Mouse (Mus musculus) liver, postnatal 0 days (tissue): ENCODE data around the gene Dstn. TPM values are rescaled to one million over a fixed set of nuclear protein-coding genes. Genes with fewer than 3 reads are reported as not detected.

ENCODE experiments used
- ATAC-seq: fragments of 200-750 bp; cut with Nextera tagmentation; 2 replicates; pipeline ENCODE4 v1.8.0; 2017; ENCODE audit warnings: mild to moderate bottlenecking, moderate library complexity
- DNase-seq: peaks from one replicate; pipeline ENCODE4 v3.0.0-alpha.2; 2016
- H3K27ac ChIP-seq: fragments of 300-500 bp; sonication (generic); 2 replicates; pipeline ENCODE4 v1.5.1; 2014; ENCODE audit warnings: antibody characterized with exemption, moderate library complexity, mild to moderate bottlenecking, low read depth
- H3K27me3 ChIP-seq: fragments of 300-500 bp; sonication (generic); 2 replicates; pipeline ENCODE4 v1.6.1; 2014; ENCODE audit warnings: low read length, control low read depth, mixed read lengths; ENCODE audit not compliant: insufficient read depth
- H3K36me3 ChIP-seq: fragments of 300-500 bp; sonication (generic); replicated peaks from 2 replicates; pipeline ENCODE4 v1.6.1; 2014; ENCODE audit warnings: mild to moderate bottlenecking, control low read depth, low read length, moderate library complexity, mixed read lengths; ENCODE audit not compliant: insufficient read depth
- H3K4me1 ChIP-seq: fragments of 300-500 bp; sonication (generic); 2 replicates; pipeline ENCODE4 v1.6.1; 2014; ENCODE audit warnings: antibody characterized with exemption, mild to moderate bottlenecking, control low read depth; ENCODE audit not compliant: insufficient read depth
- H3K4me2 ChIP-seq: fragments of 300-500 bp; sonication (generic); 2 replicates; pipeline ENCODE4 v1.6.1; 2014; ENCODE audit warnings: low read depth, mild to moderate bottlenecking, low read length, moderate library complexity, mixed read lengths
- H3K4me3 ChIP-seq: fragments of 300-500 bp; sonication (generic); 2 replicates; pipeline ENCODE4 v1.5.1; 2014; ENCODE audit warnings: low read depth, low read length
- H3K9ac ChIP-seq: fragments of 300-500 bp; sonication (generic); replicated peaks from 2 replicates; pipeline ENCODE4 v1.6.1; 2014; ENCODE audit warnings: mild to moderate bottlenecking, moderate library complexity
- H3K9me3 ChIP-seq: fragments of 300-500 bp; sonication (generic); 2 replicates; pipeline ENCODE4 v1.6.1; 2016; ENCODE audit warnings: mild to moderate bottlenecking, control low read depth, low read length, mixed read lengths
- CTCF ChIP-seq: sonication (generic); IDR thresholded peaks from 2 replicates; pipeline ENCODE4 v1.5.1; 2016; ENCODE audit warnings: antibody characterized with exemption, low read depth
- EP300 ChIP-seq: IDR thresholded peaks from 2 replicates; pipeline ENCODE4 v1.6.1; 2016; ENCODE audit warnings: antibody characterized with exemption, low read depth, mild to moderate bottlenecking
- WGBS: fragments of 180-500 bp; shearing (Covaris S2); extraction: QIAGEN DNeasy Blood & Tissue Kit; methylation state at CpG from one replicate; pipeline ENCODE4 v1.1.7; 2014; ENCODE audit not compliant: insufficient replicate concordance; 5-methylcytosine and 5-hydroxymethylcytosine counted together
- polyA plus RNA-seq: library from polyadenylated mRNA; unstranded; fragments of >200 nt; fragmentation: Nextera tagmentation; extraction: Ambion mirVana; gene quantifications from 2 replicates; pipeline ENCODE4 v1.2.1, GENCODE M21; 2015

Dstn gene
- polyA plus RNA-seq, 1 experiment from 2014 or later = 155 TPM

- Histone ChIP-seq H3K9ac (no peak overlapping the region), H3K27me3 (no peaks in the 10 kb centered on the region), H3K27ac (no peak overlapping the region), H3K4me3 (no peak overlapping the region), H3K4me2 (no peak overlapping the region), H3K36me3 (no peaks in the 10 kb centered on the region), H3K9me3 (no peaks in the 10 kb centered on the region), H3K4me1 (peaks cover 15% of the 10 kb centered on the region)
- 92% methylated on average over 6 of the region's 6 CpGs for WGBS
- DNase-seq (no peak), ATAC-seq (no peak)
- TF ChIP-seq EP300 (no peak), CTCF (peak; percentile 29)
Observed at GRCm38 (mm10) chr2:143925826-143926225, 10.7 kb downstream of the Dstn start.

- no peak overlapping the region for H3K27ac ChIP-seq
- H3K27me3 ChIP-seq = no peaks in the 10 kb centered on the region
- no peak overlapping the region for H3K4me3 ChIP-seq
- H3K36me3 ChIP-seq = no peaks in the 10 kb centered on the region
- 53% methylated on average over 3 of the region's 3 CpGs for WGBS
- TF ChIP-seq EP300 (no peak), CTCF (no peak)
- ATAC-seq = no peak
- H3K9ac ChIP-seq = no peak overlapping the region
- H3K4me1 ChIP-seq = peaks cover 14% of the 10 kb centered on the region
- H3K4me2 ChIP-seq = no peak overlapping the region
- no peaks in the 10 kb centered on the region for H3K9me3 ChIP-seq
- no peak for DNase-seq
Observed at GRCm38 (mm10) chr2:143929607-143930311, 14.6 kb downstream of the Dstn start.

GRCm38 (mm10) chr2:143932340-143932873 lies 17.3 kb downstream of the Dstn start:
- Histone ChIP-seq H3K4me3 (no peak overlapping the region), H3K27ac (no peak overlapping the region), H3K36me3 (no peaks in the 10 kb centered on the region), H3K4me1 (peaks cover 11% of the 10 kb centered on the region), H3K4me2 (no peak overlapping the region), H3K9ac (no peak overlapping the region), H3K27me3 (no peaks in the 10 kb centered on the region), H3K9me3 (no peaks in the 10 kb centered on the region)
- DNase-seq (no peak), ATAC-seq (no peak)
- no peak for TF ChIP-seq EP300
- no peak for TF ChIP-seq CTCF
- WGBS = 85% methylated on average over 12 of the region's 12 CpGs

- Histone ChIP-seq H3K27ac (peak overlapping the region; percentile 67; the same call in 1 of the 2 replicates), H3K4me3 (no peak overlapping the region), H3K36me3 (no peaks in the 10 kb centered on the region), H3K4me2 (peak overlapping the region; percentile 40; the same call in 1 of the 2 replicates), H3K27me3 (no peaks in the 10 kb centered on the region), H3K9me3 (no peaks in the 10 kb centered on the region), H3K9ac (no peak overlapping the region), H3K4me1 (peaks cover 11% of the 10 kb centered on the region)
- ATAC-seq = no peak
- WGBS = 81% methylated on average over 5 of the region's 5 CpGs
- no peak for TF ChIP-seq CTCF
- TF ChIP-seq EP300 = no peak
- no peak for DNase-seq
Observed at GRCm38 (mm10) chr2:143933516-143933915, 18.4 kb downstream of the Dstn start.

- Histone ChIP-seq H3K9me3 (no peaks in the 10 kb centered on the region), H3K4me3 (0 out of 2 replicates have a peak overlapping the region, but pooled peaks have one; percentile 2), H3K27me3 (no peaks in the 10 kb centered on the region), H3K4me1 (peaks cover 11% of the 10 kb centered on the region), H3K36me3 (no peaks in the 10 kb centered on the region), H3K9ac (no peak overlapping the region), H3K4me2 (peak overlapping the region; percentile 40; the same call in 1 of the 2 replicates), H3K27ac (peak overlapping the region; percentile 67)
- TF ChIP-seq EP300 (no peak), CTCF (no peak)
- DNase-seq (no peak), ATAC-seq (peak; percentile 37; the same call in 1 of the 2 replicates)
- WGBS = 75% methylated on average over 8 of the region's 8 CpGs
Observed at GRCm38 (mm10) chr2:143934439-143934838, 19.3 kb downstream of the Dstn start.

- Histone ChIP-seq H3K27me3 (no peaks in the 10 kb centered on the region), H3K4me2 (no peak overlapping the region), H3K9me3 (no peaks in the 10 kb centered on the region), H3K9ac (no peak overlapping the region), H3K36me3 (peaks cover 18% of the 10 kb centered on the region), H3K4me3 (no peak overlapping the region), H3K27ac (no peak overlapping the region), H3K4me1 (peaks cover 6% of the 10 kb centered on the region; the same call in 1 of the 2 replicates)
- no peak for TF ChIP-seq EP300
- TF ChIP-seq CTCF = no peak
- no peak for DNase-seq
- 81% methylated on average over 2 of the region's 2 CpGs for WGBS
- ATAC-seq = no peak
Observed at GRCm38 (mm10) chr2:143937861-143938260, 22.7 kb downstream of the Dstn start.
